Mouse (Mus musculus) olfactory bulb, adult 2 months (tissue): ENCODE data around the gene Xlr3c. TPM values are rescaled to one million over a fixed set of nuclear protein-coding genes. Genes with fewer than 3 reads are reported as not detected.
"Not testable (repeated sequence)": the region's sequence is repeated elsewhere in the genome, so short reads cannot be mapped to it uniquely, and the experiment has no call there.

ENCODE experiments used
- H3K27ac ChIP-seq: fragments of 200-500 bp; 2 replicates; pipeline ENCODE4 v1.5.1; 2012; ENCODE audit warnings: low read depth, low read length; ENCODE audit not compliant: insufficient read depth
- H3K4me1 ChIP-seq: fragments of 200-500 bp; 2 replicates; pipeline ENCODE4 v1.6.1; 2012; ENCODE audit warnings: low read length; ENCODE audit not compliant: control insufficient read depth, insufficient read depth
- H3K4me3 ChIP-seq: fragments of 200-500 bp; 2 replicates; pipeline ENCODE4 v1.5.1; 2012; ENCODE audit warnings: mild to moderate bottlenecking, low read depth, low read length, moderate library complexity; ENCODE audit not compliant: insufficient read depth
- CTCF ChIP-seq: fragments of 200-500 bp; IDR thresholded peaks from 2 replicates; pipeline ENCODE4 v1.5.1; 2012; ENCODE audit warnings: low read depth, mild to moderate bottlenecking, low read length, moderate library complexity; ENCODE audit not compliant: insufficient read depth
- POLR2A ChIP-seq: fragments of 200-500 bp; IDR thresholded peaks from 2 replicates; pipeline ENCODE4 v1.6.1; 2012; ENCODE audit warnings: mild to moderate bottlenecking, low read depth, low read length, moderate library complexity; ENCODE audit not compliant: insufficient read depth
- WGBS: fragments of 180-500 bp; shearing (Covaris S2); methylation state at CpG from one replicate; pipeline ENCODE4 v1.1.7; 2018; 5-methylcytosine and 5-hydroxymethylcytosine counted together
- polyA plus RNA-seq: library from polyadenylated mRNA; stranded (reverse); fragments of >200 nt; gene quantifications from 2 replicates; pipeline ENCODE4 v1.2.4, GENCODE M21; 2012; ENCODE audit warnings: low replicate concordance; ENCODE audit not compliant: missing spikeins, insufficient read depth, insufficient read length

Gene Xlr3c
- polyA plus RNA-seq, 1 experiment: not detected

DNA sequence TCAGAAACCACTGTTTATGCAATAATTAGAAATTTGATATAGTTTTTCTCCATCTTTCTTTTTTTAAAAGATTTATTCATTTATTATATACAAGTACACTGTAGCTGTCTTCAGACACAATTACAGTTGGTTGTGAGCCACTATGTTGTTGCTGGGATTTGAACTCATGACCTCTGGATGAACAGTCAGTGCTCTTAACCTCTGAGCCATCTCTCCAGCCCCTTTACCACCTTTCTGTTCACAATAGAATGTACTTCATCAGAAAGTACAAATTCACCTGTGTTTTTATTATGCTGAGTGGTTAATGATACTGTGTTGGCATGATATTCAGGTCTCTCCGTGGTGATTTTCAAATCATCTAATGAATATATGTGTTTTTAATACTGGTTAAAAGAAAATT is 39.8 kb downstream of the Xlr3c start:
- H3K27ac ChIP-seq: no peak overlapping the region
- H3K4me1 ChIP-seq: 0 out of 2 replicates have a peak, but pooled peaks cover 3% of the 10 kb centered on the region
- TF ChIP-seq POLR2A (no peak), CTCF (no peak)
- H3K4me3 ChIP-seq: no peak overlapping the region
- WGBS: 66% methylated on average over 1 of the region's 1 CpGs

GRCm38 (mm10) chrX:73213819-73214564 is 51.2 kb downstream of the Xlr3c start, which contains the start of gene Xlr4b:
TSS of gene Xlr4b (plus strand) at chrX:73214333.
- H3K4me1 ChIP-seq, H3K4me3 ChIP-seq, H3K27ac ChIP-seq: not testable (repeated sequence)
- 85% methylated on average over 18 of the region's 19 CpGs for WGBS

Other genes starting within 250 kb of the Xlr3c start
- gene Pnma5, start 228.3 kb downstream of the Xlr3c start, polyA plus RNA-seq: not detected in 2 replicates
- gene Pnma3, start 200.6 kb downstream of the Xlr3c start, polyA plus RNA-seq: not detected in 2 replicates
- not detected in 2 replicates for gene Xlr4a, start 182.9 kb downstream of the Xlr3c start, polyA plus RNA-seq
- not detected in 2 replicates for gene Xlr3a, start 168.3 kb downstream of the Xlr3c start, polyA plus RNA-seq
- gene Gm14685, start 148.3 kb downstream of the Xlr3c start, polyA plus RNA-seq: not detected in 2 replicates
- not detected in 2 replicates for gene Xlr5b, start 116.6 kb downstream of the Xlr3c start, polyA plus RNA-seq
- not detected in 2 replicates for gene DXBay18, start 115.9 kb downstream of the Xlr3c start, polyA plus RNA-seq
- gene Spin2d, start 88.4 kb downstream of the Xlr3c start, polyA plus RNA-seq: not detected in 2 replicates
- gene Xlr3b, start 73.2 kb downstream of the Xlr3c start, polyA plus RNA-seq: not detected in 2 replicates
- gene Xlr4b, start 51.1 kb downstream of the Xlr3c start, polyA plus RNA-seq: not detected in 2 replicates
- not detected in 2 replicates for gene F8a, start 37.1 kb downstream of the Xlr3c start, polyA plus RNA-seq
- gene Xlr4c, start 22.3 kb downstream of the Xlr3c start, polyA plus RNA-seq: not detected in 2 replicates
- gene Xlr5a, start 27.6 kb upstream of the Xlr3c start, polyA plus RNA-seq: not detected in 2 replicates
- gene Xlr5c, start 27.6 kb upstream of the Xlr3c start, polyA plus RNA-seq: not detected in 2 replicates
- gene Gm45015, start 71.5 kb upstream of the Xlr3c start, polyA plus RNA-seq: not detected in 2 replicates
- not detected in 2 replicates for gene Zfp275, start 77.2 kb upstream of the Xlr3c start, polyA plus RNA-seq
- gene Gm18336, start 133.3 kb upstream of the Xlr3c start, polyA plus RNA-seq: not detected in 2 replicates
- not detected in 2 replicates for gene Zfp92, start 145.7 kb upstream of the Xlr3c start, polyA plus RNA-seq
- not detected in 2 replicates for gene Trex2, start 170.0 kb upstream of the Xlr3c start, polyA plus RNA-seq
- gene Haus7, start 193.7 kb upstream of the Xlr3c start, polyA plus RNA-seq: not detected in 2 replicates
- gene Bgn, start 218.2 kb upstream of the Xlr3c start, polyA plus RNA-seq: not detected in 2 replicates
- not detected in 2 replicates for gene Atp2b3, start 237.7 kb upstream of the Xlr3c start, polyA plus RNA-seq